Mouse (Mus musculus): Measurements from ENCODE around the gene Dynlrb2. TPM values are rescaled to one million over a fixed set of nuclear protein-coding genes. Genes with fewer than 3 reads are reported as not detected.

The Dynlrb2 gene
- total and polyA plus RNA-seq, 3 experiments = not detected

- DNase-seq = no peak
Observed at GRCm38 (mm10) chr8:116540136-116540535, 35.4 kb downstream of the Dynlrb2 start.

DNA sequence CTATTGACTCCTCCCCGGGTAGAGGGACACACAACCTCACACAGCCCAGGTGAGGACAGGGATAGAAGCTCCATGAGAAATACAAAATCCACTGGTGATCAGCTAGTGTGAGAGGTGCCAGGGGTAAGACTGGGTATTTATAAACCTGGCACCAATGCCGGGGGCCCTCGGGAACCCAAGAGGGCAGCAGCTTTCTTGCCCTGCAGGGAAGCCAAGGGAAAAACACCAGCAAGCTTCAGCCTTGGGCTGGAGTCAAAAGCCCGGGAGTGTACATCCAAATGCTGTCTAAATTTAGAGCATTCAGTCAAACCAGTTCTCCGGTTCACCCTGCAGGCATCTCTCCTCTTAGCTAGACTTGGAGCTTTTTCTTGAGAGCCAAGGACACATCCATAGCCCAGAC, 38.1 kb downstream of the Dynlrb2 start:
- peak; percentile 2 for DNase-seq

GRCm38 (mm10) chr8:116543366-116543765, 38.6 kb downstream of the Dynlrb2 start:
- no peak for DNase-seq

GRCm38 (mm10) chr8:116552255-116552654, 47.5 kb downstream of the Dynlrb2 start:
- DNase-seq = peak; percentile 34

DNA sequence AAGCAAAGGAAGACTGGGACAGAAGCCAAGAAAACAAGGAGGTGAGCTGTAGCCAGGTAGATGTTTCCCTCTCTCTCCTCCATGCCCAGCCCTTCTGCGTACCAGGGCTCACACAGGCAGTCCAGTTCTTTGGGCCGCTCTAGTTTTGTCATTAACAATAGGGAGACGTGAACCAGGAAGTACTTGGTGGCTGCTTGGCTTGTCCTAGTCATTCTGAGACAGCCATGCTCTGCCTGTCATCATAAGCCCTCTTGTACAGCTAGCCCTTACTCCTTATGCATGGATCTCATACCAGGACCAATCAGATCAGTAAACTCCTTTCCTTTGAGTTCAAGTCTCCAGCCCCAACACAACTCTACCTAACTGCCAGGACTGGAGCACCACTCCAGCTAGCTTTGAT, 48.0 kb downstream of the Dynlrb2 start:
- no peak for DNase-seq

Other genes starting within 250 kb of the Dynlrb2 start
- 1 to 10 TPM; 5.9 to 7.2 TPM for gene Cdyl2, start 228.0 kb downstream of the Dynlrb2 start, total RNA-seq (2021)
- gene Cdyl2, start 228.0 kb downstream of the Dynlrb2 start, polyA plus RNA-seq (2012; rRNA removed) = 1.5 and 1.6 TPM in 2 replicates